Mouse (Mus musculus) embryonic facial prominence, embryonic 10.5 days (tissue): ENCODE data around the gene Slc1a2. TPM values are rescaled to one million over a fixed set of nuclear protein-coding genes. Genes with fewer than 3 reads are reported as not detected.
A peak's percentile ranks its signal among the peaks of the same experiment; 100 is the strongest.

ENCODE experiments used
- DNase-seq: peaks from one replicate; pipeline ENCODE4 v3.0.0-alpha.2; 2017; ENCODE audit warnings: low spot score
- H3K27ac ChIP-seq: fragments of 300-500 bp; sonication (generic); replicated peaks from 2 replicates; pipeline ENCODE4 v1.5.1; 2016; ENCODE audit warnings: mild to moderate bottlenecking
- H3K27me3 ChIP-seq: fragments of 300-500 bp; sonication (generic); replicated peaks from 2 replicates; pipeline ENCODE4 v1.6.1; 2016; ENCODE audit warnings: low read depth, mild to moderate bottlenecking; ENCODE audit not compliant: poor library complexity, severe bottlenecking
- H3K36me3 ChIP-seq: fragments of 300-500 bp; sonication (generic); replicated peaks from 2 replicates; pipeline ENCODE4 v1.6.1; 2016; ENCODE audit warnings: mild to moderate bottlenecking, moderate library complexity
- H3K4me1 ChIP-seq: fragments of 300-500 bp; sonication (generic); 2 replicates; pipeline ENCODE4 v1.6.1; 2016
- H3K4me3 ChIP-seq: fragments of 300-500 bp; sonication (generic); 2 replicates; pipeline ENCODE4 v1.5.1; 2016; ENCODE audit warnings: mild to moderate bottlenecking, moderate library complexity
- H3K9me3 ChIP-seq: fragments of 300-500 bp; sonication (generic); 2 replicates; pipeline ENCODE4 v1.6.1; 2016; ENCODE audit warnings: mild to moderate bottlenecking
- WGBS: fragments of 180-500 bp; shearing (Covaris S2); methylation state at CpG from one replicate; pipeline ENCODE4 v1.1.7; 2016; 5-methylcytosine and 5-hydroxymethylcytosine counted together
- polyA plus RNA-seq: library from polyadenylated mRNA; unstranded; fragments of >200 nt; fragmentation: Nextera tagmentation; extraction: Ambion mirVana; gene quantifications from 2 replicates; pipeline ENCODE4 v1.2.1, GENCODE M21; 2016

Slc1a2 gene
- polyA plus RNA-seq, result 1.0 and 1.6 TPM in 2 replicates

- peak; percentile 44 for DNase-seq
- no peaks in the 10 kb centered on the region for H3K9me3 ChIP-seq
- H3K27me3 ChIP-seq, result peaks cover 67% of the 10 kb centered on the region
- peak within 1 kb of the TSS; percentile 84 for H3K4me3 ChIP-seq
- H3K36me3 ChIP-seq, result no peaks in the 10 kb centered on the region
- 1% methylated on average over 20 of the region's 20 CpGs for WGBS
- H3K4me1 ChIP-seq, result peaks cover 38% of the 10 kb centered on the region
- H3K27ac ChIP-seq, result peak within 1 kb of the TSS; percentile 83
Measured at GRCm38 (mm10) chr2:102658163-102658660, at the start of gene Slc1a2. Gene Slc1a2 (plus strand): TSS chr2:102658659.

GRCm38 (mm10) chr2:102610485-102610884 is 48.0 kb upstream of the Slc1a2 start:
- 96% methylated on average over 4 of the region's 4 CpGs for WGBS
- H3K27ac ChIP-seq, result no peak overlapping the region
- H3K9me3 ChIP-seq, result no peaks in the 10 kb centered on the region
- no peaks in the 10 kb centered on the region for H3K36me3 ChIP-seq
- no peaks in the 10 kb centered on the region for H3K27me3 ChIP-seq
- H3K4me3 ChIP-seq, result no peak overlapping the region
- no peak for DNase-seq
- H3K4me1 ChIP-seq, result no peaks in the 10 kb centered on the region

GRCm38 (mm10) chr2:102616637-102617036 is 41.8 kb upstream of the Slc1a2 start:
- H3K4me1 ChIP-seq, result no peaks in the 10 kb centered on the region
- no peaks in the 10 kb centered on the region for H3K27me3 ChIP-seq
- WGBS, result 72% methylated on average over 2 of the region's 2 CpGs
- H3K36me3 ChIP-seq, result no peaks in the 10 kb centered on the region
- no peak for DNase-seq
- no peaks in the 10 kb centered on the region for H3K9me3 ChIP-seq
- no peak overlapping the region for H3K27ac ChIP-seq
- no peak overlapping the region for H3K4me3 ChIP-seq

- H3K9me3 ChIP-seq, result no peaks in the 10 kb centered on the region
- 0 out of 2 replicates have a peak, but pooled peaks cover 3% of the 10 kb centered on the region for H3K4me1 ChIP-seq
- DNase-seq, result no peak
- H3K36me3 ChIP-seq, result no peaks in the 10 kb centered on the region
- 81% methylated on average over 12 of the region's 12 CpGs for WGBS
- H3K27ac ChIP-seq, result no peak overlapping the region
- no peaks in the 10 kb centered on the region for H3K27me3 ChIP-seq
- no peak overlapping the region for H3K4me3 ChIP-seq
Measured at GRCm38 (mm10) chr2:102620744-102621429, 37.6 kb upstream of the Slc1a2 start.

GRCm38 (mm10) chr2:102622176-102622575 is 36.3 kb upstream of the Slc1a2 start:
- no peaks in the 10 kb centered on the region for H3K36me3 ChIP-seq
- 0 out of 2 replicates have a peak, but pooled peaks cover 3% of the 10 kb centered on the region for H3K4me1 ChIP-seq
- H3K27ac ChIP-seq, result no peak overlapping the region
- H3K9me3 ChIP-seq, result no peaks in the 10 kb centered on the region
- no peak for DNase-seq
- H3K27me3 ChIP-seq, result no peaks in the 10 kb centered on the region
- 90% methylated on average over 5 of the region's 5 CpGs for WGBS
- H3K4me3 ChIP-seq, result no peak overlapping the region

GRCm38 (mm10) chr2:102622943-102623342 is 35.5 kb upstream of the Slc1a2 start:
- Histone ChIP-seq H3K4me1 (0 out of 2 replicates have a peak, but pooled peaks cover 3% of the 10 kb centered on the region), H3K27ac (no peak overlapping the region), H3K27me3 (no peaks in the 10 kb centered on the region), H3K36me3 (no peaks in the 10 kb centered on the region), H3K9me3 (no peaks in the 10 kb centered on the region), H3K4me3 (no peak overlapping the region)
- no peak for DNase-seq

GRCm38 (mm10) chr2:102624538-102624937 is 33.9 kb upstream of the Slc1a2 start:
- no peaks in the 10 kb centered on the region for H3K27me3 ChIP-seq
- DNase-seq, result no peak
- H3K4me1 ChIP-seq, result 0 out of 2 replicates have a peak, but pooled peaks cover 3% of the 10 kb centered on the region
- 42% methylated on average over 1 of the region's 1 CpGs for WGBS
- H3K27ac ChIP-seq, result no peak overlapping the region
- H3K4me3 ChIP-seq, result no peak overlapping the region
- H3K36me3 ChIP-seq, result no peaks in the 10 kb centered on the region
- no peaks in the 10 kb centered on the region for H3K9me3 ChIP-seq

- no peaks in the 10 kb centered on the region for H3K4me1 ChIP-seq
- no peaks in the 10 kb centered on the region for H3K9me3 ChIP-seq
- WGBS, result 87% methylated on average over 4 of the region's 4 CpGs
- H3K27ac ChIP-seq, result no peak overlapping the region
- no peak overlapping the region for H3K4me3 ChIP-seq
- H3K27me3 ChIP-seq, result no peaks in the 10 kb centered on the region
- H3K36me3 ChIP-seq, result no peaks in the 10 kb centered on the region
- DNase-seq, result no peak
Measured at GRCm38 (mm10) chr2:102632361-102632760, 26.1 kb upstream of the Slc1a2 start.

GRCm38 (mm10) chr2:102634010-102634409 is 24.4 kb upstream of the Slc1a2 start:
- Histone ChIP-seq H3K36me3 (no peaks in the 10 kb centered on the region), H3K27ac (no peak overlapping the region), H3K4me1 (peaks cover 4% of the 10 kb centered on the region; the same call in 1 of the 2 replicates), H3K9me3 (no peaks in the 10 kb centered on the region), H3K4me3 (no peak overlapping the region), H3K27me3 (no peaks in the 10 kb centered on the region)
- WGBS, result 88% methylated on average over 1 of the region's 1 CpGs
- no peak for DNase-seq

- no peaks in the 10 kb centered on the region for H3K9me3 ChIP-seq
- H3K27me3 ChIP-seq, result 0 out of 2 replicates have a peak, but pooled peaks cover 2% of the 10 kb centered on the region
- 79% methylated on average over 3 of the region's 3 CpGs for WGBS
- no peaks in the 10 kb centered on the region for H3K36me3 ChIP-seq
- DNase-seq, result no peak
- no peak overlapping the region for H3K27ac ChIP-seq
- peaks cover 4% of the 10 kb centered on the region; the same call in 1 of the 2 replicates for H3K4me1 ChIP-seq
- no peak overlapping the region for H3K4me3 ChIP-seq
Measured at GRCm38 (mm10) chr2:102635523-102636060, 22.9 kb upstream of the Slc1a2 start.

- Histone ChIP-seq H3K4me3 (no peak overlapping the region), H3K27ac (no peak overlapping the region), H3K36me3 (no peaks in the 10 kb centered on the region), H3K9me3 (no peaks in the 10 kb centered on the region), H3K27me3 (0 out of 2 replicates have a peak, but pooled peaks cover 2% of the 10 kb centered on the region), H3K4me1 (peaks cover 4% of the 10 kb centered on the region; the same call in 1 of the 2 replicates)
- no peak for DNase-seq
- 89% methylated on average over 7 of the region's 7 CpGs for WGBS
Measured at GRCm38 (mm10) chr2:102636116-102636600, 22.3 kb upstream of the Slc1a2 start.

GRCm38 (mm10) chr2:102638140-102638539 is 20.3 kb upstream of the Slc1a2 start:
- Histone ChIP-seq H3K4me3 (no peak overlapping the region), H3K4me1 (peaks cover 4% of the 10 kb centered on the region; the same call in 1 of the 2 replicates), H3K27ac (no peak overlapping the region), H3K27me3 (0 out of 2 replicates have a peak, but pooled peaks cover 2% of the 10 kb centered on the region), H3K36me3 (no peaks in the 10 kb centered on the region), H3K9me3 (no peaks in the 10 kb centered on the region)
- no peak for DNase-seq
- WGBS, result 59% methylated on average over 5 of the region's 5 CpGs
